Mouse (Mus musculus): Measurements from ENCODE around the gene Nedd9.

Gene Nedd9

DNA sequence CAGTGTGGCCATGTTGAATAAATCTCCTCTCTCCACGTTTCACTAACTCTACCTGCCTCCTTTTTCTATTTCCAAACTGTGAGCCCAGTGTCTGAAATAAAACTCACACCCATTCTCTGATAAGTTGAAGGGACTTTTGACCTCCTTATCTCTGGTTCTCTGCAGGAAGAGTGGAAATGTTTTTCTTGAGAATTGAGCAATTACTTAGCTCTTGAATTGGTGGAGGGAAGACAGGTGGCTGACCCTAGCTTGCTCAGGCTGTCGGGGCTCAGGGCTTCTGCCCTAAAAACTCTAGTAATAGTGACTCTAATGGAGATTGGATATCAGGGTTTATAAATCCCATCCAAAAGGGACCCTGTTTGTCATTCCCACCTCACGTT is 143.3 kb downstream of the Nedd9 start:
- no peak for DNase-seq (ENCODE audit: low read depth, low spot score)

DNA sequence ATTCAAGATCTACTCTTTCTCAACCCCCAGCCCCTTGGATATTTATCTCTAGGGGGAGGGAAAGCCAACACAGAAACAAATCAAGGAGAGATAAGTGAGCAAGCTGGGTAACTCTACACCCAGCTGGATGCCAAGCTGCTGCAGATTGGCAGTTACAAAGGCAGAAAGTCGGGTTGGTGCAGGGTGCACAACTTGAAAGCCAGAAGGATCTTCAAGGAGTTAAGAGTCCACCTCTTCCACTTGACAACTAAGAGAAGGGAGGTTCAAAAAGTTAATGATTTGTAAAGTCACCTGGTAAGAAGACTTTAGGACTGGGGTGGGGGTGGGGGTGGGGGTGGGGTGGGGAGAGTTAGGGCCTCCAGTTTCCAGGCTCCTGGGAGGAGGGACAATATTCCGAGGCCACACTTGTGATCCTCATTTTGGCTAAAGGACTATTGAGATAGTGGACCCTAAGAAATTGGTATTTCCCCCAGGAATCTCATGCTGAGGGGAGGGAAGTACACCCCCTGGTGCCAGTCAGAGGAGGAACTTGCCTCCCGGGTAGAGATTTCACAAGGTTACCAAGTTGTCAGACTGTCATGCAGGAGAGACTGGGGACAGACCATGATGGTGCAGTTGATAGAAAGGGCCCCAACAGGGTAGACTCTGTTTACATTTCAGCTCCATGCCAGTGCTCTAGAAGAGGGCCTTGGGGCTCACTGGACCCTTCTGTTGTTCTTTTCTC is 143.8 kb downstream of the Nedd9 start:
- DNase-seq (ENCODE audit: low read depth, low spot score) = no peak

DNA sequence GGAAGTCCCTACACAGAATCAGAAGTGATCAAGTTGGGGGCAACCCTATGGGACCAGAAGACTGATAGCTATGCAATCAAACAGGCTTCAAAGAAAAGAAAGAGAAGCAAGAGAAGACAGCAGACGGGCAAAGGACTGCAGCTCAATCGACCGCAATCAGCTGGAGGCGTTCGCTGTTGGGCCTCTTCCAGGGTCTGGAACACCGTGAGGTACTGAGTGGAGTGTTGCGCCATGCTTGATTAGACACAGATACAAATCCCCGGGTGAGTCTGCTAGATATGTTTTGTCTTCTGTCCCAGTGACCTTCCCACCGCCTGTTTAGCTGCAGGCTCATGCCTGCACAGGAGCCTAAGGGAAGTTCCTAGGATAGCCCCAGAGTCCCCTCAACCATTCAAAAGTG is 145.7 kb downstream of the Nedd9 start:
- no peak for DNase-seq (ENCODE audit: low read depth, low spot score)

DNA sequence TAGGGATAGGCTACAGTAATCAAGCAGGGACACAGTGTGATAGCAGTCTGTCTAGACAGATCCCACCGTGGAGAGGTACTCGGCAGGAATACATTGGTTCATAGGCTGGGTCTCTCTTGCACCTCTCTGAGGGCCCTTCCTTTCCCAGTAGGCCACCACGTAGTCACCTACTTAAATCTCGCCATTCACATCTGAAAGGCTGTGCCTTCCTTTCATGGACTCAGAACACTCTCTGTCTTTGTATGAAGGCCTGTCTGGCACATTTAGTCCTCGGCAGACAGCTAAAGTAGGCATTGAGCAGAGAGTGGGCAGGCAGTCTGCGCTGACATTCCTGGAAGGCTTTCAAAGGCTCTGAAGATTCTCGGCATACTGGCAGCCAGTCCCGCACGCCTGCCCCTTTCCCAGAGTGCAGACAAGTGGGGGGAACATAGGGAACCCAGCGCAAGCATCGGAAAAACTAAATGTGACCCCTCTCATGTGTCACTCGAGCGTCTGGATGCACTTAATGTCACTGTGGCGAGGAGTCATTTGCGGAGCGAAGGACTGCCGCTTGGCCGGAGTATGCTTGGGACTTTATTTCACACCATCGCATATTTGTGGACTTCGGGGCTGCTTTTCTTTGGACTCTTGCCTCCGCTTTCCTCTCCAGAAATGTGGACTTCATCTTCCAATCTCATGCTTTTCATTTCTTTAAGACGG is 147.4 kb downstream of the Nedd9 start:
- no peak for DNase-seq (ENCODE audit: low read depth, low spot score)

DNA sequence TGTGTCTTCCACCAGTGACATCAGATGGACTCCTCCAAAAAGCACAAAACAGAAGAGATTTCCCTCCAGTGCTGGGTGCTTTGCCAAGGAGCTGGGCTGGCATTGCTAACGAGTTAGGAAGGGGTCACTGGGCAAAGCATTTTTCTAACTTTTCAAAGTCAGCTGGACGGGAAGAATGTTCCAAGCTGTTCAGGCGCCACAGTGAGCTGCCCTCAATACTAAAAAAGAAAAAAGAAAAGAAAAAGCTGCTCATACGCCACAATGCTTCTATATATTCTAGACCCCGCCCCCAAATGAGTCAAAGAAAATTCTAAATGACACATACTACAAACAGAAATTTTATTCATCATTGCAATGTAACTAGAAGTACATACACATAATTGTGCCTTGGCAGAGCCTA is 148.0 kb downstream of the Nedd9 start:
- no peak for DNase-seq (ENCODE audit: low read depth, low spot score)

DNA sequence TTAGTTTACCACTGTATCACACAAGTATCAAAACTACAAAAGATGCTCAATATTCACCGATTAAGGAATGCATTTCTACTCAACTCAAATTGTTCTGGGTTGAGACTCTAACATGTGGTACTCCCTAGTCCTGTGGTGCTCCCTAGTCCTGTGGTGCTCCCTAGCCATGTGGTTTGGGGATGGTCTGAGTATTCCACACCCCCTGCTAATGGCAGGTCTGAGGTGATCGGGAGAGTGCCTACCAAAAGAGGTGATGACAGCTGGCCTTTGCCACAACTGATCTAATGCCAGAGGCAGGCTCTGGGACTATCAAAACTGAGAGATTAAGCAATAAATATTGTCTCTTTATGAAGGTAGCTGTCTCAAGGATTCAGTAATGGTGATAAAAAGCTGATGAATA is 149.8 kb downstream of the Nedd9 start:
- no peak for DNase-seq (ENCODE audit: low read depth, low spot score)

DNA sequence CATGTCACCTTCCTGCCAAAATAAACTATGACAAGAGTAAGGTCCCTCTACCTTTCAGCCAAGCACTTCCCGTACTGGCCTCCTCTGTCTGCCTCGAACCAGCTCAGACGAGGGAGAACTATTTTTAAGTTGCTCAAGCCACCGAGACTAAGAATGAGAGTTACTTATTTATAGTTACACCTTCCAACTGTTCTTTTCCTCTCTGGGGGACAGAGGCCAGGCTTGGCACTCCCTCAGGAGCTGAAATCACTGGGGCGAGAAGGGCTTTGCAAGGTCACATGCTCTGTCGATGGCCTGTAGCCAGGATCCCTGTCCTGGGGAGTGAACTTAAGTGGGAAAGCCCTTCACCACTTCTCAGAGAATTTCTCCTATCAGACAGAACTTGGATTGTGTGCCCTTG is 150.9 kb downstream of the Nedd9 start:
- DNase-seq (ENCODE audit: low read depth, low spot score) = no peak

DNA sequence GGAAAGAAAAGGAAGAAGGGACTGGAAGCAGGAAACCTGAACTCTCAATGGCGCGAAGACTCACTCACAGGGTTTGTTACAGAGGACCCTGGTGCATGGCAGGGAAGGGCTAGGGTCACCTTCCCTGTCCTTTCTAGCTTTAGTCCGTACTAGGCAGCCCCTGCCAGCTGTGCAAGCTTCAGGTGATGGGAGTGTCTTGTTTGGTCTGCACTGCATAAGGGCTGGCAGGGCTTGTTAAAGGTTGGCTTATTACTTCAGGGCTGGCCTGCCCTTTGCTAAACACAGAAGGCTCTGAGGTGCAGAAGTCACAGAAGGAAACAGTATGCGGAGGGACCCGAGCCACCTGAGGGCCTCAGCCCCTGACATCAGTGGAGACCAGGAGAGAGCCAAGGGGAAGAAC is 151.4 kb downstream of the Nedd9 start:
- DNase-seq (ENCODE audit: low read depth, low spot score) = no peak

DNA sequence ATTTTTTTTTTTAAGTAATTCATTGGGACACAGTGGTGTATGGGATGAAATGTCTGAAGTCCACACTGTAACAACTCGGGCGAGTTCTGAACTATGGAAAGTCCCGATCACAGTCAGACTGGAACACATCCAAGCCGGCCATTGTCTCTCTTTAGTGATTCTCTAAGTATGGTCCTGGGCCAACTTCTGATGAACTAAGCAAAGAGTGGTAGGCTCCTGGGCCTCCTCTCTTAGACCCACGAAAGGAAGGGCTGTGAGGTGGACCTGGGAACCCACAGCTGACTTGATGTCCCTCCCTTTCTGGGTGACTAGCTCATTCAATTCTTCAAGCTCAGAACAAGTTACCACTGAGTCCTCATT is 152.5 kb downstream of the Nedd9 start:
- no peak for DNase-seq (ENCODE audit: low read depth, low spot score)

DNA sequence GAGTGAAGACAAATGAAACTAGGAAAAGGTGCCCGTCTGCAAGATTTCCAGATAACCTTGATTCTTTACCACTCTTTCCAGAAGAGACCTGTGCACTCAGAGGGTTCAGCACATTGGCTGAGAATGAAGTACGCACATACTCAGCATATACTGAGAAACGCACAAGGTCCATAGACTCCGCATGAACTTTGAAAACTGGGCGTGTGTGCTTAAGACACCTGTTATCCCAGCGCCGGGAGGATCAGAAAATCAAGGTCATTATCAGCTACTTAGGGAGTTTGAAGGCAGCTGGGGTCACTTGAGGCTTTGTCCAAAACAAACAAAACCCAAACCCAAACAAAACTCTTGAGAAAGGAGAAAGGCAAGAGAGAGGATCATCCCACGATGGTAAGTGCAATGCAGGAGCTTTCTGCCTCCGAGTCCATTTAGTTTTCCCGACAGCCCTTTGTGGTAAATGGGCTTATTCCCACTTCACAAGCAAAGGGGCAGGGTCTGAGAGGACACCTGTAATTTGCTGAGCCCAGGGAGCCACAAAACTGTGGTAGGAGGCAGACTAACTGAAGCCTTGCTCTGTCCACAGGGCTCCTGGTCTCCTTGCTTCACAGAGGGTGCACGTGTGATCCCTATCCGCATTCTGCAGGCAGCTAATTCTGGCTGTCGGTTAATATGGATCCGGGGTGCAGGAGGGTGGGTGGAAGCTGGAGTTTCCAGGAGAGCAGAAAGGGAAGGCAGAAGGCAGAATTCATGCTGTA is 153.1 kb downstream of the Nedd9 start:
- DNase-seq (ENCODE audit: low read depth, low spot score) = no peak

DNA sequence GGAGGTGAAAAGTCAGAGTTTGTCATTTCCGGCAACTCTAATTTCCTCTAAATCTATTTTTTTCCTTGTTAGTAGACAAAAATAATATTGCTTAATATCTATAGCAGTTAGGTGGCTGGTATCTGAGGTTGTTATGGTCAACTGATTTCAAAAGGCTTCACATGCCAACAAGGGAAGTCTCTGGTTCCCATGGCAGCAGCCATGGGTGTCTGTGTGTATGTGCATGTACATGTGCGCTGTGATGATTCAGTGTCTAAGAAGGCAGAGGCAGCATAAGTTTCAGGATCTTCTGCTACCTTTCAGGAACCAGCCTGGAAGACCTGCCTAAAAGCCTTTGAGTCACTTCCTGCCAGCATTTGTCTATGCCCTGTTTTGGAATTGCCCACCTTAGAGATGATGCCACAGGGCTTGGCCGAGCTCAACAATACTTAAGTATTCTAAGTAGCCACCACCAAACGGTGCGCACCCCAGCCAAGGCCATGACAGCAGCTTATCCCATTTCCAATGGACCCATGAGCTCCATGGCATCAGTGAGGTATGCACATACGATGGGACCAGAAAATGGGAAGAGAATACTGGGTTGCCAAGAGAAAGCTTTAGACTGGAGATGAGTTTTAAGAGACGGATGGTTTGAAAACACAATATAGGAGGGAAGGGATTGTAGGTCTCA is 155.4 kb downstream of the Nedd9 start:
- no peak for DNase-seq (ENCODE audit: low read depth, low spot score)

DNA sequence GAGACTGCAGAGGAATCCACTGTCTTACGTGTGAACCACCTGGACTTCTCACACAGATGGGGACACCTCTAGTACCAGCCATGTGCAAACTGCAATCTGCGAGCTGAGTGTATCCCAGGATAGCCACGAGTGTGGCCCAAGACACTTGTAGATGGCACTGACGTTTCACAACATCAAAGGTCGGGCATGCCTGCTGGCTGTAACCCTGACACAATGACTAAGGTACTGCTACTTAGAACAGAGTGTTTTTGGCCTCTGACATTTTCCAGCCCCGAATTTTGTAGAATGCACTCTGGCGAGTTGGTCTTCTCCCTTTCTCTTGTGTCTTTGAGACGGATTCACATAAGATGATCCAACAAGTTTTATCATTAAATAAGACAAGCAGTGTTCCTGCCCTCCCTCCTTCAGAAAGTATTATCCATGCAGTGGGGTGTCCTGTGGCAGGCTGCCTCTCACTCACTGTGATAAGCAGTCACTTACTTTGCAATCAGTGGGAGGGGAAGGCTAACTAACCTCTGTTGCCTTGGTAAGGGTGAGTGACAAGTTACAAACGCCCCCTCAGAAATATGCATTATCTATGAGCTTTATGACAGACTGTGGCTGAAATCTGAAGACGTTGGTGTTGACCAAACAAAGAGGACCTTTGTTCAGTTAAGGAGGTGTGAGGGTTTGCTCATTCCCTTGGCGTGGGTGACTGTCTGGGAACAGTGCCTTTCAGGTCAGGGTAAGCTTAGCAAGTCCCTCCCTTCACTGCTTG is 156.4 kb downstream of the Nedd9 start:
- DNase-seq (ENCODE audit: low read depth, low spot score) = no peak

DNA sequence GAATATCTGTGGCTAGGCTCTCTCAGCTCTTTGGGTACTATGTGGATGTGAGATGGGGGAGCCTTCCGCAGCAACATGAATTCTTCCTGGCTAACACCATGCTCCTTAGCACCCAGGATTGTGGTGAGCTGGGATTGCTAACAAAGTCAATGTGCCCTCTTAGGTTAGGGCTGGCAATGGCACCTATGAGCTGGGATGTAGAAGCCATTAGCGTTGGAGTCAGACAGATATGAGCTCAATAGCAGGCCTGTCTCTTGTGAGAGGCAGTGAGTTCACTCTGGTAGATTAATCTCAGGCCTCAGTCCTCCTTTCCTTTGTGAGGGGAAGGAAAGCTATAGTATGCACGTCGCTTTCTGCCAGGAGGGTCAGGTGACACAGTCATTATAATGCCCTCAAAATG is 157.1 kb downstream of the Nedd9 start:
- DNase-seq (ENCODE audit: low read depth, low spot score) = no peak

DNA sequence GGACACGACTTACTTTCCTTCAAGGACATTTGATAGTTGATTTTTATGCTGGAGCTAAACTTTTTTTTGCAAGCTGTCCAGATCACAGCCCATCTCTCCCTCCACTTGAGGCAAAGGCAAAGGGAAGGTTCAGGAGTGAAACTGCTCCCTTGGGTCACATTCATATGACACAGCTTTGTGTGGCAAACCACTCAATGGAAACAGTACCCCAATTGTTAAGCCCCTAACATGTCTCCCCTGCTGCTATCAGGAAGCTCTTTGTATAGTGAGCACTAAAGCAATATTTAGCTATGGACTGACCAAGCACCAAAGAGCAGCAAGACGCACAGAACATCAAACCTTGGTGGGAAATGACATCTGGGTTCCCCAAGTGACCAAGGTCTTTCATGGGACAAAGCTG is 158.7 kb downstream of the Nedd9 start:
- DNase-seq (ENCODE audit: low read depth, low spot score) = no peak

DNA sequence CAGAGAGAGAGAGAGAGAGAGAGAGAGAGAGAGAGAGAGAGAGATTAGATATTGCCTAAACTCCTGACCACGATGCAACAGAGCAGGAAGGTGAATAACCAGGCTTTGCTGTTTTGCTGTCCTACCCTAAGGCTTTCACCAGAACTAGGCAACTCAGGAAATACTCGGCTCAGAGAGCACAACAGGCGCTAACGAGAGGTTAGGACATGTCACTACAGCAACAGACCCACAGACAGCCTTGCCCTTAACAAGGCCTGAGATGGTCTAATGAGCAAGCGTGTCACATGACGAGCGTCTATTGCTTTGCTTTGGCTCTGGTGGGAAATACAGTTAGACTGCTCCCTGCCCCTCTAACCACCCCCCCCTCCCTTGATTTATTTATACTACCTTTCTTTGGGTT is 159.6 kb downstream of the Nedd9 start:
- DNase-seq (ENCODE audit: low read depth, low spot score) = no peak

DNA sequence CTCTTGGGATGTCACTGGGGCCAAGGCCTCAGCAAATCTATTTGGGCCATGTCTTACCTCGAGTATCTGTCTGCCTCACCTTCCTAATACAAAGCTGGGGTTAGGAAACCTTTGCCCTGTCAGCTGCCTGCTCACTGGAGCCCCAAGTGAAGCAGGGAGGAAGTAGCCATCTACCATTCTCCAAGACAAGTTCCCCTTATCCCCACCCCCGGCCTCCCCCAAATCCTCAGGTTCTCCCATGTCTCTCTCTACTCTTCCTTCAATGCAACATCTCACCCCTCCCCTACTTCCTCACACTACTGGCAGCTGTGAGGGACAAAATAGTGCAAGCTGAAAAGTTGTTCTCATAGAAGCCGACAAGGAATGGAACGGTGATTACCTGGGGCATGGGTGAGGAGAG is 161.0 kb downstream of the Nedd9 start:
- DNase-seq (ENCODE audit: low read depth, low spot score) = no peak

DNA sequence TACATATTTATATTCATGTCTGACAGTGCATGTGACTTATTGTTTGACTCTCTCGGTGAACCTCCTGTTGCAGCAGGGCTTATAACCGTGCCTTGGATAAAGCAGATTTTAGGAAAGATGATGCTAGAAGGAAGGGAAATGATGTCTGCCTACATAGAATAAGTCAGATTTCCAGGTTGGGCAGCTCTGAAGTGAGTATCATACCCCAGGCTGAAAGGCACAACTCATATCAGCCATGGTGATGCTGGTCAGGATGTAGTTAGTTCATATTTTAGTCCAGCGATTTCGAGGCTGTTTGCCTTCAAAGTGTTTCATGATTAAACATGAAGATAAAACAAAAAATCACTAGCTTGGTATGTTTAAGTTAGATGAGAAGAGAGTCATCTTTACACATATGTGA is 161.8 kb downstream of the Nedd9 start:
- no peak for DNase-seq (ENCODE audit: low read depth, low spot score)

DNA sequence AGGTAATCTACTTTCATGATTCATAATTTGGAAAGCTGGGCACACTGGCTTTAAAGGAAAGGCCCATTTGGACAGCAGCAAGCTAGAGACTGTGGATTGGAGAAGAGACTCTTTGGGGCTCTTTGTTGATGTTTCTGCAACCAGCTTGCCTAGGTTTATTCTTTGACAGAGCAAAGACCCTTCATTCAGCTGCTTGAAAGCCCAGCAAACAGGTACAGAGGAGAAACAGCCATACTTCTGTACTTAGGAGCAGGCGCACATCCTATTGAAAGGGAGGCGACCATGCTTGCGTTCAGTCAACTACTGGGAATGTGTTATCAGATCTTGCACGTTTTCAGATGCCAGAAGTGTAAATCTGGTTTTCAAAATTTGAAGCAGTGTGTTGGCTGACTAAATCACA is 162.5 kb downstream of the Nedd9 start:
- no peak for DNase-seq (ENCODE audit: low read depth, low spot score)

DNA sequence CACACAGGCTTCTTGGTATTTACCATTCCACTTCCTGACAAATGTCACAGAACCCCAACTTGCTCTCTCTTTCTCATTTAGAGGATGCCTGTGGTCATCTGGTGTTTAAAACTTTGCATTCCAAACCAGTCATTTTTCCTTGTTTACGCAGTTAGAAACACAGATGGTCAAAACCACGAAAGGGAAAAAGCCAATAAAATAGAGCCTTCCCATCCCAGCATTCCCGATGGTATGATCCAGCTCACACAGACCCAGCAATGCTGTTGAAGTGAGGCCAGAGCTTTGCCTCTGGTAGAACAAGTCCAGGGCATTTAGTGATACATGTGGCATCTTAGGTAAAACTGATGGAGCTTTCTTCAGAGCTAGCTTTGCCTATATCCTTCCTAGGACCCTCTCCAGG is 165.7 kb downstream of the Nedd9 start:
- DNase-seq (ENCODE audit: low read depth, low spot score) = no peak

DNA sequence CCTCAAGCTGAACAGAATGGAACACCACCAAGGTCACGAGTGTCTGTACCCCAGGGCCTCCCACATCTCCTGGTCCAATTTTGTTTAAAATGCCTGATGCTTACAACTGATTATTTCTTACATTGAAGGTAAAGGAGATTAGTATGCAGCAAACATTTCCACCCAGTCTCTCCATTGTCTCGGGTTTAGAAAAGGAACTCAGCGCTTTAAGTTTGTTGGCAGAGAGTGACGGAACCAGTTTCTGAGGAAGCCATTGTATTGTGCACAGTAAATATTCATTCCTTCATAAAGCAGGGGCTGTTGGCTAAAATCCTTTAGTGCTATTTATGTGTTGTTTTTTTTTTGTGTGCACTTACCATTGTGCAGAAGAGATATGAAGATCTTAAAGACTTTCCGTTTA is 166.4 kb downstream of the Nedd9 start:
- no peak for DNase-seq (ENCODE audit: low read depth, low spot score)

DNA sequence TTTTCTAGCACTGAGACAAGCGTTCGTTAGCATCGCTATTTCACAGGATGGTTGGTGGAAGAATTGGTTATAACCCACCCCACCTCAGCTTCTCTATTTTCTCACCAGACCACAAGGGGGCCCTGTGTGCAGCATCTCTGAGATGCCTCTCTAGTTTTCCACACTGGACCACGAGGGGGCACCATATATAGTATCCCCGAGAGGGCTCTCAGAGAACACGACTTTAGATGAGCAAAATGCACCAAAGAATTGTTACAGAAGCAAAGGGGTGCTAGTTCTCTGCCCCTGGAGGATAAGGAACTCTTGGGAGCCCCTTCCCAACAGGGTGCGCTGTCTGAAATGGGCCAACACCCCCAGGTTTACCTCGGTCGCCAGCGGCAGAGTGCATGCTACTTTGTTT is 184.4 kb downstream of the Nedd9 start:
- DNase-seq (ENCODE audit: low read depth, low spot score) = peak; percentile 85

DNA sequence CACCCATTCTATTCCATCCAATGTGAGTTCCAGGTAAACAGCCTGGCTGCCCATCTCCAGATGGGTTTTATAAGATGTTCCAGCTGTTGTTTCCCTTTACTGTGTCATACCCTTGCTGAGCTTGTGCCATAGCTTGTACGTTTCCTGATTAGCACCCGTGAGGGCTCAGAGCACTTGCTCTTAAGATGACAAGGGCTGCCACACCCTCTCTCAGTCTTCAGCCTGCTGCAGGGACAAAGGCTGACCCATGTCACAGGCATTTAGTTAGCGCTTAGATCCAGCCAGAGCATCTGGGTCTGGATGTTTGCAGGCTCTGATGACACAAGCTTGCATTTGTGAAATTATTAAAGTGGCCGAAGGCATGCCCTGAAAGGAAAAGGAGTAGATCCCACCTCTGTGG is 187.1 kb downstream of the Nedd9 start:
- no peak for DNase-seq (ENCODE audit: low read depth, low spot score)

Data from ES-CJ7 (cell line).